Mouse (Mus musculus) G1E (cell line): ENCODE results near the gene Rfpl4.

ENCODE experiments used
- CTCF ChIP-seq: IDR thresholded peaks from 2 replicates; pipeline ENCODE4 v1.5.1; 2012; ENCODE audit warnings: low read depth, low read length, inconsistent platforms, mixed read lengths
- GATA1 ChIP-seq: IDR thresholded peaks from 2 replicates; pipeline ENCODE4 v1.6.1; 2012; ENCODE audit warnings: borderline replicate concordance, low read length, inconsistent platforms, mixed read lengths
- GATA2 ChIP-seq: IDR thresholded peaks from 2 replicates; pipeline ENCODE4 v1.6.1; 2012; ENCODE audit warnings: low read depth, low read length, inconsistent platforms, borderline replicate concordance

DNA sequence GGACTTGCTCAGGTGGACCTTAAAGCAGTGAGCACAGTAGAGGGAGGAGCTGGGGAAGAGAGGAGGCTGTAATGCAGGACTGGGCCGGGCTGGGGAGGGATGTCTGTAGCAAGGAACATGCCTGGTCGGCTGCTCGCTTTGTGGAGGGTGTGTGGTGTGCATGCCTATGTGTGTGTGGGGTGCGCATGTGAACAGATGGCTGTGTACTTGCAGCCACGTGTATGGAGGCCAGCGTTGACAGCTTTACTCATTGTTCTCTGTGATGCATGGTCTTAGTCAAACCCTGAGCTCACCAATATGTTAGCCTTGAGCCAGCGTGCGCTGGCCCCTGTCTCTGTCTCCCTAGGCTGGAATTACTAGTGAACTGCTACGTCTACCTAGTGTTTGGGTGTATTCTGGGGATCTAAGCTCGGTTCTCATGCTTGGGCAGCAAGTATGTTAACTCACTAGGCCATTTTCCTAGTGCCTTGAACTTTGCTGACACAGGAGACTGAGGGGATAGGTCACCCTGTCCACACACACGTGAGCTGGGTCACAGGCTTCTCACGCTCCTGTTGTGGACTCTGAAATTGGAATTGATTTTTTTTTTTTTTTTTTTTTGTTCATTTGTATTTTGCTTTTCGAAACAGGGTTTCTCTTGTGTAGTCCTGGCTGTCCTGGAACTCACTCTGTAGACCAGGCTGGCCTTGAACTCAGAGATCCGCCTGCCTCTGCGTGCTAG lies 25.6 kb downstream of the Rfpl4 start:
- TF ChIP-seq CTCF = no peak
- TF ChIP-seq GATA2 = no peak
- no peak for TF ChIP-seq GATA1
